Mouse (Mus musculus): ENCODE results near the gene Cd93.

Cd93 gene

DNA sequence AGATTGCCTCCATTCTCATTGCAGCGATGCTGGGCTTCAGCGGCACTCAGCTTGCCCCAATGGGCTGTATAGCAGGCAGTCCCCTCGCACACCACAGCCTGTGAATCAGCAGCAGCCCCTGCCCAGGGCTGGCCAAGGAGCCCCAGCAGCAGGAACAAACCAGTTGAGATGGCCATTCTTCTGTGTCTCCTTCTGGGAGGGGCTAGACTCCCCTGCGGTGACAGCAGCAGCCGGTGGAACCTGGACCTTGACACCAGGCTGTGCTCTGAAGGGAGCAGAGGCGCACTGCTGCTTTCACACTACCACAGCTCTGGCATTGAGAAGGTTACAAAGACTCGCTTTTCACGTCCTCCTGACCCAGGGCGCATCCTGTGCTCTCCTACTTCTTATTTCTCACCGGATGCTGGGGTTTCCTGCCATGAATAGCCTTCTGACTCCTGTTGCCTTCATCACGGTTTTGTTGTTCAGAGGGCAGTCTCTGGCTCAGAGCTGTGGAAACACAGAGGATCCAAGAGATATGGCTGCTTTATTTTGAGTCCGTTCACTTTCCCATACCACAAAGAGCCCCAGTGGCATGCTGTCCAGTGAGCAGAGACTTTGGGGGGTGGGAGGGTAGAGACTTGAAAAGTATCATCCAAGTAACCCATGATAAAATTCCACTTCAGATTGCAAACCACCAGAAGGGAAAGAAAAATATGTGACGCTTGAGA is at the start of gene Cd93:
Gene Cd93 (minus strand): TSS at position 315 of the 710 bp plus-strand sequence.
- DNase-seq (ENCODE audit: low read depth, low spot score), result no peak

DNA sequence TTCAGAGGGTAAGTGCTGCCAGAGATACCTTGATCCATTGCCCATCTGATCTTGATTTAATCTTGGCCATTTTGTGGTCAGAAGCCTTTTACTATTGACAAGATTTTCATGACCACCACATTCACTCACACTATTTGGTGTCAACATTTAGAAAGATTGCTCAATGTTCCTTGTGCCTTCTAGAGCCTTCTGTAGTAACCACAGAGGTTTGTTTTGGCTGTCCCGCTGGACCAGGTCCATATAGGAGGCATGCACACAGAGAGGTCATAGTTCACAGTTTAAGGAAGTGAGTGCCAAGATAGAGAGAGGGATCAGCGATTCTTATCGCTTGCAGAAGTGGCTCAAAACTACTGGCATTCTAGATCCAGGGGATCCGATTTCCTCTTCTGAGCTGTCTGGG is 48.7 kb upstream of the Cd93 start:
- no peak for DNase-seq (ENCODE audit: low read depth, low spot score)

DNA sequence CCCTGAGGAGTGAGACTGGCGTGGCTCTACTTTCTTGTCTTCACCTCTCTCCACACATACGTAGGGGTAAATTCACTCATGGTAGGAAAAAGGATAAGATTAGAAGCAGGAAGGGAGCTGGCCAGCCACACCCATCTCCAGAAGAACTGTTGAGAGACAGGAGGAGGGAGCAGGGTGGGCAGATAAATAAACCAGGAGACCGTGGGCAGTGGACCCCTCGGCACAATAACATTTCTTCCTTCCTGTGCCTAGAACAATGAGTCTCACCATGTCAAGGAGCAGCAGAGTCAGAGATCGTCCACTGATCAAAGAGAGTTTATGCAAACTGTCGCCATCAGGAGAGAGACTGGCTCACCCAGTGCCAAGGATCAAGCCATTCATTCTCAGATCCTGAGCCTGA is 46.8 kb upstream of the Cd93 start:
- no peak for DNase-seq (ENCODE audit: low read depth, low spot score)

DNA sequence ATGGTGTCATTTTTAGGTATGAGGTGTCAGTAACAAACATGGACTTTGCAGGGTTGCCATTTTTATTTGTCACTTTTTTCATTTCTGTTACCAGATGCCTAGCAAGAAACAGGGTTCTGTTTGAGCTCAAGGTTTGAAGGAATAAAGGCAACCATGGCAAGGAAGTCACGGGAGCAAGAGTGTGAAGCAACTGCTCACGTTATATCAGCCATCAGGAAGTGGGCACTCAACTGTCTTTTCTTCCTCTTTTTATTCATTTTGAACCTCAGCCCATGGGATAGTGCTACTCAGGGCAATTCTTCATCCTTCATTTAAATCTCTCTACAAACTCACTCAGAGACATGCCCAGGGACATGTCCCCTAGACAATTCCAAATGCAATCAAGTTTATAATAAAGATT is 45.5 kb upstream of the Cd93 start:
- no peak for DNase-seq (ENCODE audit: low read depth, low spot score)

DNA sequence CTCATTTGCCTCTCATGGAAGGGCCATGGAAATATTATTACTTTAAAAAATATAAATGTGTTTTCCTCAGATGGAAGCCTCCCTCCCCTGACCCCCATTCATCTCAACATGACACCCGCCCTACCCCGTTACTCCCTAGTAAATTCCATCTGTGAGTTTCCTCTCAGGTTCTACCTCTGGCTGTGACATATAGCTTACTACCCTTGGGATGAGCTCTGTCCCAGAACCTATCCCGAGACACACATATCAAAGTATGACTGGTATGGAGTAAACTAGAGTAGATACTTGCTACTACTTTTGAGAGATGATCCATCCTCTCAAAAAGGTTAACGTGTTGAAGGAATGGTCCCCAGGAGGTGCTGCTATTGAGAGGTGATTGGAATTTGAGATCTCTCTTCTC is 42.2 kb upstream of the Cd93 start:
- no peak for DNase-seq (ENCODE audit: low read depth, low spot score)

DNA sequence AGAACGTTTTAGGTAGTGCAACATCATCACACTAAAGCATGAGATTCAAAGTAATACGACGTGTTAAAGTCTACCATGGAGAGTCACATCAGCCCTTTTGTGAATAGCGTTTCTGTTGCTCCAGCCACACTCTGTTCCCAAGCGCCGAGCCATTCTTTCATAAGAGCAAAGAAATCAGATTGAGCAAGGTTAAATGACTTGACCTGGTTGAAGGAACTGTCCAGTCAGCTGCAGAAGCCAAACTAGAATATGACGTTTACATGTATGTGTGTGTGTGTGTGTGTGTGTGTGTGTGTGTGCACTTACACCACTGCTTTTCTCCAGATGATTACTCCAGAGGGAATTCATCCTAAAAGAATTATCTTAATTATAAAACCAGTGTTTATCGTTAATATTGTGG is 37.0 kb upstream of the Cd93 start:
- DNase-seq (ENCODE audit: low read depth, low spot score), result no peak

DNA sequence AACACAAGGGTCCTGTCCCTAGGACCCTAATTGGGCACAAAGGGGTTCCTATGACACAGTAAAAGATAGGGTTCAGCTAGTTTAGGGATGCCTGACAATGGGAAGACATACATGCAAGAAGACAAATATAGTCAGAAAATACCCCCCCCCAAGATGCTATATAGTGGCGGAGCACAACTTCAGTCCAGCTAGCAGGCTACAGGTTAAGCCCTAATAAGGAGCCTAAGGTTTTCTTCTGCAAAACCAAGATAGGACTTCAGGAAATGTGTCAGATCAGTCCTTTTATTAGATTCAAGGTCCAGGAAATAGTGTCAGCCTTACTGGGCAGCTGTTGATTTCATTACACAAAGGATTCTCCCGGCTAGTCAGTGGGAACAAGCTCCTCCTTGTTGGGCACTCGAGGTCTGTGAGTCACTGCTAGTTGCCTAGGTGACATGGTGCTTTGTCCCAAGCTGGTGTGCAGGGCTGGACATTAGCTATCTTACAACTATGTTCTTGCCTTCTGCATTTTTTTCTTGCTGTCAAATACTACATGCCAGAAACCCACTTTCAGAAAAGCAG is 34.9 kb upstream of the Cd93 start:
- no peak for DNase-seq (ENCODE audit: low read depth, low spot score)

DNA sequence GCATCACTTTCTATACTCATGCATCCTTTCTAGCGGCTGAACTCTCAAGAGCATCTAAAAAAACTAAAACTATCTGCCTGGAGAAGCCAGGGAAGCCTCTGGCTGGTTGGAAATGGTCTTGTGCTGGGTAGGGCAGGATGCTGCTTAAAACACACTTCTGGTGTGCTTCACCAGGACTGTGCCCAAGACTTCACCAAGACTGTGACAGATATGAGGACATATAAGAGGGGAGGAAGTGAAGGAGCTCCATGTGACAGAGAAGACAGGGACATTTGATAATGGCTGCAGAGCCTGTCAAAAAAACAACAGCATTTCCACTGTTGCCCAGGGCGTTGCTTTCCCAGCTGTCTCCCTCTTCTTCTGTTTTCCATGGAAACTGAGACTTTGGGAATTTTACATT is 34.0 kb upstream of the Cd93 start:
- no peak for DNase-seq (ENCODE audit: low read depth, low spot score)

DNA sequence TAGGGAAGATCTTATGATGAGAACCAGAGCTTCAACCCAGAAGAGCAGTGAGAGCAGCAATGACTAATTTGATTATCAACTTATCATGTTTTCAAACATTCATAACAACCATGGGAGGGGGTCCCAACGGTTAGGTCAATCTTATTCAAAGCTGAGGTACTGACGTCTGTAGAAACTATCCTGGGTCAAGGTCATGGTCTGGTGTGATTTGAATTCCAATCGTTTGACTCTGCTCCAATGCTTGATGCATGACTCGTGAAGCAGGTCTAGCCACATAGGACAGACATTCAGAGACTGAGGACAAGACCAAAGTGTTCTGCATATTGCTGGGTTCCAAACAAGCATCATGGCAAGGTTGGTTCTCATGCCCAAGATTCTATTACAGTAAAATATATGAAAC is 33.2 kb upstream of the Cd93 start:
- DNase-seq (ENCODE audit: low read depth, low spot score), result no peak

DNA sequence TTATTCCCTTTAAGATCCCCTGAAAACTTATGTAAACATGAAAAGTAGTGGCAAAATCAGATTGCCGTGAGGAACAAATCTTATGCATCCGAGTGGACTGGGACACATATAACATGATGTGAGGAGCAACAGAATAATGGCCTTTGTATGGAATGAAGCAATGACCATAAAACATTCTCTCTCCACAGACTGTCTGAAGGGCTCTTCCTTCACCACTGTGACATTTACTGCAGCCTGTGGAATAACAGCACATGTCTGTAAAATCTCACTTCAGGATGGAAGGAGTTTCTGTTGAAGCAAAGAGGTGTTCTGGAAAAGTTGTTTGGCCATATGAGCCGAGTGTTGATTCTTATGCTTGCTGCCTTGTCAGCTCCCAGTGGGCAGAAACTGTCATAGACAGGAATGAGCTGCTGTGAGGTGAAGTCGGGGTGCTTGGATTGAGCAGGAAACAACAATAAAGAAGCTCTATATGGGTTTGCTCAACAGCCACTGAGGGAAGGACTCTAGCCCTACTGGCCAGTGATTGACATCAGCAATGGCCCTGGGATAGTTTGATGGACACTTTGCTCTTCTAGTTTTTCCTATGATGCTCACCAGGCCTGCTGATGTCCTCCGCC is 32.6 kb upstream of the Cd93 start:
- DNase-seq (ENCODE audit: low read depth, low spot score), result no peak

DNA sequence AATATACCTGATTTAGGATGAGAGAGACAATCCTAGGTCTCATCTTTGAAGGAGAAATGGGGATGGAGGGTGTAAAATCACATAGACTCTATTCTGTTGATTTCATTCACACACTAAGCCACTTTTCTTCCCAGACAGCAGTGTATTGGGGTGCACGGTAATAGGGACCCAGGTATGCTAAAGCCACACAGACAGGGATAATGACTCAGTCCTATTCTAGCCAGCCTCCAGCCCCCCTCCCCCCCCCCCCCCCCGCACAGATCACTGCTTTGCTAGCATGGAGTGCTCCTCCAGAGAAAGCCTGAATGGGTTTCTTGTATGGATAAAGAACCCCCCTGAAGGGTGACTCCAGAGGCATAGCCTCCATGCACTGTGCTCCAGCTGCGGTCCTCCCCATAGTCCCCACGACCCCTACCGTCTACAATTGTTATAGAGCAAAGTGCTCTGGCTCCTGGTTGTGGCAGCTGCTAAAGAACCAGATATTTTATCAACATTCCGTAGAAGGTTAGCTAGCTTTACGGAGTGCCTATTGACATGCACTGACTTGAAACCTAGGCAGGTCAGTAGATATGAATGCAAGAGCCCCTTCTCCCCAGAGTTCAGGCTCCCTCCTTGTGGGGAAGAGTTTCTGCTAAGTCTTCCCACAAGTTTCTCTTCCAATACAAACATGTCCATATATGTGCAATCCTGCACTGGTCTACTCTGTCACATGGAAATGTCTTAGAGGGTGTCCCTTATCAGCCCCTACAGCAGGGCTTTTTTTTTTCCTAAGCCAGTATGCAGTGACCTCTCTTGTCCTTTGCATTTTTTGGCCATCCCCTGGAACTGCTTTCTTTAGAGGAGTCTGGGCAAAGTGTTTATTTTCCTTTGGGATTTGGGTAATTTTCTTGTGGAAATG is 26.2 kb upstream of the Cd93 start:
- DNase-seq (ENCODE audit: low read depth, low spot score), result no peak

DNA sequence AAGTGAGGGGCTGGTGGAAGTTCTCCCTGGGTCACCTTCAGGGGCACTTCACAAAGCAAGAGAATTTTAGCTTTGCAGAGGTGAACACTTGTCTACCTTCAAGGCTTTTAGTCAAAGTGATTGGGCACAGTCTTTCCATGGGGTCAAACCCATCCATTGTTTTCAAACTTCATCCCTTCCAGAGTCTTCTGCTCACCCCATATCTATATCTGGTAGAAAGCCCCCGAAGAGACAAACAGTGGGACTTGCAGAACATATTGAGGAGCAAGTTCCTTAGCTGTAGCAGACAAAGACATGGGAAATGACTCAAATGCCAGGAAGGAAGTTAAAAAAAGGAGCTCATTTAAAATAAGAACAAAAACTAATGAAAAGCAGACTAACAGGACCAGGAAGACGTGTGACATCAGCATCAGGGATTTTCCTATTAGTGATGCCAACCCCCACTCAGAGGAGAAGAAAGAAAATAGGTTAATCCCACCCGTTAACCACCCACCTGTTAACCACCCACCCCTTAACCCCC is 24.6 kb upstream of the Cd93 start:
- no peak for DNase-seq (ENCODE audit: low read depth, low spot score)

DNA sequence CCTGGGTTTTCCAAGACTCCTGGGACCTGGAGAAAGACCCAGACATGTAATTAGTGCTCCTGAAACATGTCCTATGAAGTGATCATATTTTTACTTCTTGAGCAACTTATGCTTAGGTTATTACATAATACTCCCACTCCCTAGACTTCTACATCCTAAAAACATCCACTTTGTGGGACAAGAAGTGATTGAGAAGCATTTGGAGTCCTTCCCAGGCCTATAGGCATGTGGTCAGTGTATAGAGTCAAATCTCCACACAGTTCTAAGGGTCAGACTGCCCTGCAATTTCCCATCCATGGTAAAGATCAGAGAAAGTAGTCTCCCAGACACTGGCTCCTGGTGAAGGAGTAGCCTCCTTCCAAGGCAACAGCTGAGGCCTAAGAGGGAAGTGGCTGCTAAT is 12.0 kb upstream of the Cd93 start:
- no peak for DNase-seq (ENCODE audit: low read depth, low spot score)

DNA sequence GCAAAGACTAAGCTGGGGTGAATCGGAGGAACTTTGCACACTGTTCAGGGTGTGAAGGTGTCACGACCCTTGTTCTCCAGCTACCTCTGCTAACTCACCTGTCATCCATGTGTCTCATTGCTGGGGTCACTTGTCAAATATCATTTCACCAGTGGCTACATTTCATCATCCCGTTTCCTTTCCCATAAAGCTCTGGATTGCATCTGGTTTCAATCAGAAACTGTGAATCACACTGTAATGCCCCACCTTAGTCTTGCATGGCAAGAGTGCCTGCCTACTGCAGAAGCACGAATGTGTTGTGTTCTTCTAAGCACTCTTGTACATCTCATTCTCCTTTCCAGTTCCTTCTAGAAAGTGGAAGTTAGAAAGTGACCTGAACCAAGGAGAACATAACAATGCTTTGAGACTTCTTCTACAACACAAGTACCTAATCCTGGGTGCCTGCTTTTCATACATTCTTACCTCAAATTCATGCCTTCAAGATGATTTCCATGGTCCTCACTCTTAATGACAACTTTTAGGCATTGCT is 10.7 kb upstream of the Cd93 start:
- no peak for DNase-seq (ENCODE audit: low read depth, low spot score)

DNA sequence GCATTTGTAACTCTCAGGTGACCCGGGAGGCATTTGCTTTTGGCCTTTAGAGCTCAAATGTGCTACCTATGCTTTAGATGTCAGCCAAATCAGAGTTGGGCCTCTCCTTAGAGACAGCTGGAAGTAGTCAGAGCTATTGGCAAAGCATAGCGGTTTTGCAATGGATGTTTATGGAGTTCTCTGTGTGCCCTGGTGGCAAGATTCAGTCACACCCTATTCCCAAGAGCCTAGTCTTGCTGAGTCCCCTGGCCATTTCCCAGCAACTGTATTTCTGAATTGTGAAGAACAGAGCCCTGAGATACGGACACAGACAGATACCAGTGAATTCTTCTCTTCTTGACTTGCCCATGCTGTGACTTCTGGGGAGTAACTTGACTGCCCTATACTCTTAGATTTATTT is 9.7 kb upstream of the Cd93 start:
- no peak for DNase-seq (ENCODE audit: low read depth, low spot score)

DNA sequence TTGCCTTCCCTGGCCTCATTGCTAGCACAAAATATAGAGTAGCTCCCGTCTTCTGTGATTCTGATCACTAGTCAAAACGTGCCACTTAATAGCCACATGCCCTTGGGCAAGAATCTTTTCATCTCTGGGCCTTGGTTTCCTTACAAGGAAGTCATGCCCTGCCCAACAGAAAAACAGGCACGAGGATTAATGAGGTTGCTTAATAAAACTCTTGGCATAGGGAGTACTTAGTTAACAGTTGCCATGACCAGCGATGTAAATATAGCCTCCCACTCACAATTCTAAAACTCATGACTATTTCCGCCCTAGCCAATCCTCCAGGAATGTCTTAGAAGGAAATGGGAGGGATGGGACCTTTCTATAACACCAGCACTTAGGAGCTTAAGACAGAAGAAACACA is 8.1 kb upstream of the Cd93 start:
- no peak for DNase-seq (ENCODE audit: low read depth, low spot score)

DNA sequence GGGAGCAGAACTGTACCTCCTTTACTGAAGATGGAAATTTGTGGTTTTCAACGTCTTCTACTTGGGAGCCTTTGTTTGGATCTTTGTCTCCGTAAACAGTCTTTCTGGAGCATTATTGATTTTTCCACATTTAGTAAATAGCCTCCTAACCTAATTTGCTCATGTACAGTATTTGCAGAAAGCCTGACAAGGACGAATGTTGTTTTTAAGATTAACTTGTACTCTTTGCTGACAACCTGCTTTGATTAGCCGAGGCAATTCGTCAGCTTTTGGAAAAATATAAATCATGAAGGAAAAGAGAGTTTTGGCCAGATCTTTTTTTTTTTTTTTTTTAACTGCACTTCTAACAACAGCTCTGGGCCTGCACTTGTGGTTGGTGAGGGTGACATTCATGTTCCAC is 7.3 kb upstream of the Cd93 start:
- DNase-seq (ENCODE audit: low read depth, low spot score), result no peak

DNA sequence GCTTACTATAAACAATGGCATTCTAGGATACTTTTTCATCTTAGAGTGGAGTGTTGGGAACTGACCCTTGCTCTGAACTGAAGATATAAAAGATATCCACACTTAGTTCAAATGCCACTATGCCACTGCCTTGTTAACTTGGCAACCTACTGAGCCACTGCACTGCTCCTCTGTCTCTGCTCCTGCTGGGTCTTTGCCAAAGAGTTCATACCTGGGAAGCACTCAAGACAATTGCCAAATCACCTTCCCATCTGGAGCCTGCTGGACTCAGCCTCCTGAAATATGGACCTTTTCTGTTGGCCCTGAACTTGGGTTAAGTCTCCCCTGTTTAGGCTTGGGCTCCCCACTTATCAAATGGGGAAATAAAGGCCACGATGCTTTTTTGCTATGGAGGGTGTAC is 6.3 kb upstream of the Cd93 start:
- DNase-seq (ENCODE audit: low read depth, low spot score), result no peak

DNA sequence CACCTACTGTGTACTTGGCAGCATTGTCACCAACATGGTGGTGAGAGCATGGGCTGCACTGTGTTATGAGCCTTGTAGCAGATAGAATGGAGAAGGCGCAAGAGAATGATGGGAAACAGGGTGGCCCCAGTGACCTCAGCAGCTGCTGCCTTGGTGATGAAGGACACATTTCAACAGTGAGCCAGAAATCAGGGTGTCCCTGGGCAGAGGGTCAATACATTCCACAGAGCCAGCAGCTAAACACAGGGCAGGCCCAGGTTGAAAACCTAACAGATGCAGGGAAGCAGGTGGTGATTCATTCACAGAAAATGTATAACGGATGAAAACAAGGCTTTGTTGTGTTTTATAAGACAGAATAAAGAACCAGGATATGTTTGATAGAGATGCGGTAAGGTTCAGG is 3.1 kb upstream of the Cd93 start:
- DNase-seq (ENCODE audit: low read depth, low spot score), result no peak

DNA sequence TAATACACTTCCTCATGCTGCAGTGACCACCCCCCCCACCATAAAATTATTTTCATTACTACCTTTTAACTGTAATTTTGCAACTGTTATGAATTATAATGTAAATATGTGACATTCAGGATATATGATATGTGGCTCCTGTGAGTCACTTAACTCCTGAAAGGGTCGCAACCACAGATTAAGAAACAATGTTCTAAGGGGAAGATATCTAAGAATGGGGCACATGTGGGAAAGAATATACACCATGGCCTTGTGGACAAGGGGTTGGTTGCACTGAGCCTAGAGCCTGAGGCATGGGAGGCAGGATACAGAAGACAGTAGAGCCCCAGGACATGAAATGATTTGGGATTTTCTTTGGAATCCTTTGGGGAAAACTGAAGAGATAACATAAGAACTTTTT is 2.3 kb upstream of the Cd93 start:
- DNase-seq (ENCODE audit: low read depth, low spot score), result no peak

DNA sequence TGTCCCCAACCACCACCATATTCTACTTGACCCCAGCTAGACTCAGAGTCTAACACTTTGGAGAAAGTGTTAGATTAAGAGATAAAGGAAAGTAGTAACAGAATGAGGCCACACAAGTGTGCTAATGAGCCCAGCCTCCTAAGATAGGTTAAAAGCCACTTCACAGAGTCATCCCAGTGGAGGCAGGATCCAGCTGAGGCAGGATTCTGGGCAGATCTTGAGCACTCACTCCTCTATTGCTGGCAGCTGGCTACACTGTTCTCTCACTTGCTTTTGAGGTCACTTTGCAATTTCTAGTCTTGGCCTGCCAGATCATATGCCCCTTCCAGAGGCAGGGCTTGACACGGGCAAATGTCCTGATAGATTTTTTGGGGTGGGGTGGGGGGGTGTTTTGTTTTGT is 1.1 kb upstream of the Cd93 start:
- no peak for DNase-seq (ENCODE audit: low read depth, low spot score)

DNA sequence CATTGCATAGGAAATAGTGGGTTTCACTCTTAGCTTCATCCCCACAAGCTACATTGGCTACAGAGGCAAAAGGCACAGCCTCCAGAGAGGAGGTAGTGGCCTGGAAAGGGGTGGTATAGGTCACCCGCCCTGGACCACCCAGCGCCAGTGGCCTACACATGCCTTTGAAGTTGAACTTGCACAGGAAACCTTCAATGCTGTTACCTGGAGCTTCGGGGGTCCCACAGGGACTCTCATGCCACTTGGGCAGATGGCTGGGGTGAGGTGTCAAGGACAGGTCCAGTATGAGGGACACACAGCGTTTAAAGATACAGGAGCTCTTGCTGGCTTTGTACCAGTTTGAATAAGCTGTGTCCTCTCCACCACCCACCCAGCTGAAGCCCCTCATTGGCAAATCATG is 653 bp downstream of the Cd93 start:
- no peak for DNase-seq (ENCODE audit: low read depth, low spot score)
